Mouse (Mus musculus): Measurements from ENCODE around the gene Lca5. TPM values are rescaled to one million over a fixed set of nuclear protein-coding genes. Genes with fewer than 3 reads are reported as not detected.

Gene Lca5
- polyA plus RNA-seq (2012; rRNA removed), result 11.1 and 17.4 TPM in 2 replicates

GRCm38 (mm10) chr9:83440392-83441357, at the start of gene Lca5:
Lca5 (minus strand) TSS chr9:83441127.
- peak; percentile 94 to 97 for DNase-seq (ENCODE audit: extremely low spot score in 1 of 2, low spot score in 1 of 2)

GRCm38 (mm10) chr9:83488491-83489210, 47.7 kb upstream of the Lca5 start:
- peak; percentile 13 to 50 for DNase-seq (ENCODE audit: extremely low spot score in 1 of 2, low spot score in 1 of 2)

GRCm38 (mm10) chr9:83487771-83488470, 47.0 kb upstream of the Lca5 start:
- peak; percentile 71 to 81 for DNase-seq (ENCODE audit: extremely low spot score in 1 of 2, low spot score in 1 of 2)

GRCm38 (mm10) chr9:83485966-83486365, 45.0 kb upstream of the Lca5 start:
- DNase-seq (ENCODE audit: extremely low spot score in 1 of 2, low spot score in 1 of 2), result no peak

- no peak for DNase-seq (ENCODE audit: extremely low spot score in 1 of 2, low spot score in 1 of 2)
These were observed 44.4 kb upstream of the Lca5 start for GRCm38 (mm10) chr9:83485357-83485756.

GRCm38 (mm10) chr9:83483419-83483818, 42.5 kb upstream of the Lca5 start:
- no peak for DNase-seq (ENCODE audit: extremely low spot score in 1 of 2, low spot score in 1 of 2)

GRCm38 (mm10) chr9:83482176-83482949, 41.4 kb upstream of the Lca5 start:
- DNase-seq (ENCODE audit: extremely low spot score in 1 of 2, low spot score in 1 of 2), result no peak

- no peak for DNase-seq (ENCODE audit: extremely low spot score in 1 of 2, low spot score in 1 of 2)
These were observed 28.9 kb upstream of the Lca5 start for GRCm38 (mm10) chr9:83469871-83470270.

- peak in 1 of 2 experiments; percentile 51 for DNase-seq (ENCODE audit: extremely low spot score in 1 of 2, low spot score in 1 of 2)
These were observed 6.8 kb upstream of the Lca5 start for GRCm38 (mm10) chr9:83447771-83448170.

- no peak for DNase-seq (ENCODE audit: extremely low spot score in 1 of 2, low spot score in 1 of 2)
These were observed 6.2 kb upstream of the Lca5 start for GRCm38 (mm10) chr9:83447176-83447575.

- no peak for DNase-seq (ENCODE audit: extremely low spot score in 1 of 2, low spot score in 1 of 2)
These were observed 3.3 kb downstream of the Lca5 start for GRCm38 (mm10) chr9:83437621-83438020.

GRCm38 (mm10) chr9:83434489-83434888, 6.4 kb downstream of the Lca5 start:
- peak; percentile 25 to 65 for DNase-seq (ENCODE audit: extremely low spot score in 1 of 2, low spot score in 1 of 2)

- DNase-seq (ENCODE audit: extremely low spot score in 1 of 2, low spot score in 1 of 2), result no peak
These were observed 7.3 kb downstream of the Lca5 start for GRCm38 (mm10) chr9:83433661-83434060.

- no peak for DNase-seq (ENCODE audit: extremely low spot score in 1 of 2, low spot score in 1 of 2)
These were observed 13.0 kb downstream of the Lca5 start for GRCm38 (mm10) chr9:83427926-83428325.

- no peak for DNase-seq (ENCODE audit: extremely low spot score in 1 of 2, low spot score in 1 of 2)
These were observed 22.0 kb downstream of the Lca5 start for GRCm38 (mm10) chr9:83418965-83419364.

GRCm38 (mm10) chr9:83413046-83413445, 27.9 kb downstream of the Lca5 start:
- DNase-seq (ENCODE audit: extremely low spot score in 1 of 2, low spot score in 1 of 2), result peak in 1 of 2 experiments; percentile 27

GRCm38 (mm10) chr9:83405150-83405549, 35.8 kb downstream of the Lca5 start:
- DNase-seq (ENCODE audit: extremely low spot score in 1 of 2, low spot score in 1 of 2), result no peak

- DNase-seq (ENCODE audit: extremely low spot score in 1 of 2, low spot score in 1 of 2), result no peak
These were observed 40.1 kb downstream of the Lca5 start for GRCm38 (mm10) chr9:83400783-83401182.

GRCm38 (mm10) chr9:83399414-83399813, 41.5 kb downstream of the Lca5 start:
- peak in 1 of 2 experiments; percentile 36 for DNase-seq (ENCODE audit: extremely low spot score in 1 of 2, low spot score in 1 of 2)

GRCm38 (mm10) chr9:83398260-83398659, 42.7 kb downstream of the Lca5 start:
- no peak for DNase-seq (ENCODE audit: extremely low spot score in 1 of 2, low spot score in 1 of 2)
